Mouse (Mus musculus) Patski (cell line): ENCODE data around the gene Hist1h2bc. TPM values are rescaled to one million over a fixed set of nuclear protein-coding genes. Genes with fewer than 3 reads are reported as not detected.
"Not testable (repeated sequence)": the region's sequence is repeated elsewhere in the genome, so short reads cannot be mapped to it uniquely, and the experiment has no call there.

Source experiments
- ATAC-seq: fragments of 100-300 bp; one replicate; pipeline ENCODE4 v1.8.0; 2021
- CTCF ChIA-PET: fragments of 350-600 bp; sonication (Branson Sonifier 250); formaldehyde crosslinking; loops from one replicate; lab custom pipeline; 2022; ENCODE audit warnings: inconsistent platforms; lab: Charles Lee
- POLR2A ChIA-PET: fragments of 350-600 bp; sonication (Branson Sonifier 250); formaldehyde crosslinking; loops from one replicate; lab custom pipeline; 2022; ENCODE audit warnings: antibody characterized with exemption, inconsistent platforms; lab: Charles Lee
- DNase-seq: peaks from one replicate; pipeline ENCODE4 v3.0.0-alpha.2; 2011; ENCODE audit warnings: low read depth, low spot score
- H3K27me3 ChIP-seq: fragments of 371-371 bp; one replicate; pipeline ENCODE4 v1.5.1; 2021
- CTCF ChIP-seq: fragments of 100-300 bp; IDR thresholded peaks from one replicate; pipeline ENCODE4 v1.5.1; 2021
- in situ Hi-C: fragments of 300-500 bp; cut with MboI; formaldehyde crosslinking; loops from 3 replicates; pipeline ENCODE4 v1.11.1; 2018; ENCODE audit warnings: low pct_unique_long_range_greater_than_20kb, mixed read lengths
- polyA plus RNA-seq: library from polyadenylated mRNA; unstranded; gene quantifications from one replicate; pipeline ENCODE4 v1.2.3, GENCODE M21; 2021

Gene Hist1h2bc
- polyA plus RNA-seq = 60.2 TPM

- DNase-seq = peak; percentile 98
- in situ Hi-C loops = loop anchor here (5.0 to 10.0 kb wide), 2 partner anchors 49 to 97 kb away; no protein-coding TSS in a partner anchor
These were observed at the start of gene Hist1h2bc, which contains the start of gene Hist1h2ac for GRCm38 (mm10) chr13:23683755-23684281. Gene Hist1h2bc, plus strand, starts transcription at chr13:23684199. Gene Hist1h2ac, minus strand, starts transcription at chr13:23683948.

GRCm38 (mm10) chr13:23659636-23660366, 24.2 kb upstream of the Hist1h2bc start:
- H3K27me3 ChIP-seq = no peaks in the 10 kb centered on the region
- in situ Hi-C loops = no loop called here
- ChIA-PET CTCF (interaction anchor here (1.6 to 2.3 kb wide), 2 partner anchors 14 to 27 kb away, joined by 4 to 8 read pairs; no protein-coding TSS in a partner anchor), POLR2A (interaction anchor here (0.8 kb wide), 1 partner anchor 29 kb away, joined by 3 read pairs; no protein-coding TSS in a partner anchor)
- DNase-seq (no peak), ATAC-seq (peak; percentile 84)
- TF ChIP-seq CTCF = no peak

More at GRCm38 (mm10) chr13:23683755-23684281, at the start of gene Hist1h2bc, which contains the start of gene Hist1h2ac:
- H3K27me3 ChIP-seq = no peaks in the 10 kb centered on the region
- CTCF ChIA-PET = interaction anchor here (1.2 to 2.1 kb wide), 5 partner anchors 13 to 1639 kb away, joined by 3 to 10 read pairs (median 4); no protein-coding TSS in a partner anchor
- peak; percentile 9 for TF ChIP-seq CTCF
- peak; percentile 91 for ATAC-seq
- POLR2A ChIA-PET = interaction anchor here (0.8 to 2.4 kb wide), 7 partner anchors 14 to 107 kb away, joined by 3 to 14 read pairs (median 3); partner anchors contain the start of gene Hist1h4c

GRCm38 (mm10) chr13:23662536-23662935, 21.5 kb upstream of the Hist1h2bc start:
- no peak for DNase-seq
- in situ Hi-C loops = no loop called here
- POLR2A ChIA-PET = no interaction called here

DNA sequence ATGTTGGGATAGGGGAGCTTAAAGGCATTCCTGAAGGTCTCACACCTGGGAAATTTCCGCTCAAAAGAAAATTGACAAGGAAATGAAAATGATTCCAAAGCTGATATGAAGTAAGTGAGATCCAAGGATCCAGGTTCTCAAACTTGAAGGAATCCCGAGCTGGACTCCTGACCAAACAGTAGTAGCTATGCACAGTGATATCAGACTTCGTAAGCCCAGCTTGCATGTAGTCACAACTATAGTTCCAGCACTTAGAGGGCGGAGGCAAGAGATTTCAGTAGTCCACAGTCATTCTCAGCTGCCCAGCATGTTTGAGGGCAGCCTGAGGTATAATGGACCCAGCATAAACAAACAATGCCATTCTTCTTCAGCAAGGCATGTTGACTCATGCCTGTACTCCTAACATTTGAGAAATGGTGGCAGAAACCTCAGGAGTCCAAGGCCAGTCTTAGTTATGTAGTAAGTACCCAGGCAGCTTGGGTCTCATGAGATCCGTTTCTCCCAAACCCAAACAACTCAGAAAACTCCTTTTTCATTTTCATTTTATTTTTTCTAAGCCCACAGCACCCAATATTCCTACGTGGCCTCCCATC, 1.9 kb upstream of the Hist1h2bc start:
- no peak for DNase-seq
- TF ChIP-seq CTCF = no peak
- in situ Hi-C loops = loop anchor here (5.0 to 10.0 kb wide), 2 partner anchors 47 to 95 kb away; no protein-coding TSS in a partner anchor
- CTCF ChIA-PET = interaction anchor here (0.7 to 2.1 kb wide), 2 partner anchors 45 to 49 kb away, joined by 3 to 9 read pairs; no protein-coding TSS in a partner anchor
- POLR2A ChIA-PET = interaction anchor here (0.7 kb wide), 2 partner anchors 20 to 1952 kb away, joined by 5 to 7 read pairs; no protein-coding TSS in a partner anchor
- no peaks in the 10 kb centered on the region for H3K27me3 ChIP-seq
- no peak for ATAC-seq

More at GRCm38 (mm10) chr13:23662536-23662935, 21.5 kb upstream of the Hist1h2bc start:
- H3K27me3 ChIP-seq = no peaks in the 10 kb centered on the region
- TF ChIP-seq CTCF = no peak
- CTCF ChIA-PET = interaction anchor here (1.2 to 2.1 kb wide), 2 partner anchors 18 to 31 kb away, joined by 3 to 5 read pairs; no protein-coding TSS in a partner anchor
- no peak for ATAC-seq

DNA sequence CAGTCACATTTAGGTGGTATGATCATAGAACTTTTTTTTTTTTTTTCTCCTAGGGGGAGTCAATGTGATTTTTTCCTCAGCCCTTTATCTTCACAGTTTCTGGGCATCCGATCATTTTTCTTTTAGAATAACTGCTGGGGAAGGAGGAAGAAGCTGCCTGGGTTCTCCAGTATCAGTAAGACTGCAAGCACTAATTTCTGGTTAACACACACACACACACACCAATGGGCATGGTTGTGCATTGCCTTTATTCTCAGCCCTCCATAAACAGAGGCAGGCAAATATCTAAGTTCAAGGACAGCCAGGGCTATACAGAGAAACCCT, 1.4 kb upstream of the Hist1h2bc start:
- TF ChIP-seq CTCF = no peak
- DNase-seq = no peak
- in situ Hi-C loops = loop anchor here (5.0 to 10.0 kb wide), 2 partner anchors 48 to 95 kb away; no protein-coding TSS in a partner anchor
- ChIA-PET CTCF (interaction anchor here (0.7 to 2.1 kb wide), 2 partner anchors 46 to 50 kb away, joined by 3 to 9 read pairs; no protein-coding TSS in a partner anchor), POLR2A (interaction anchor here (0.7 to 2.4 kb wide), 4 partner anchors 21 to 1953 kb away, joined by 3 to 7 read pairs (median 6); partner anchors contain the start of gene Hist1h1e)
- ATAC-seq = no peak
- no peaks in the 10 kb centered on the region for H3K27me3 ChIP-seq

DNA sequence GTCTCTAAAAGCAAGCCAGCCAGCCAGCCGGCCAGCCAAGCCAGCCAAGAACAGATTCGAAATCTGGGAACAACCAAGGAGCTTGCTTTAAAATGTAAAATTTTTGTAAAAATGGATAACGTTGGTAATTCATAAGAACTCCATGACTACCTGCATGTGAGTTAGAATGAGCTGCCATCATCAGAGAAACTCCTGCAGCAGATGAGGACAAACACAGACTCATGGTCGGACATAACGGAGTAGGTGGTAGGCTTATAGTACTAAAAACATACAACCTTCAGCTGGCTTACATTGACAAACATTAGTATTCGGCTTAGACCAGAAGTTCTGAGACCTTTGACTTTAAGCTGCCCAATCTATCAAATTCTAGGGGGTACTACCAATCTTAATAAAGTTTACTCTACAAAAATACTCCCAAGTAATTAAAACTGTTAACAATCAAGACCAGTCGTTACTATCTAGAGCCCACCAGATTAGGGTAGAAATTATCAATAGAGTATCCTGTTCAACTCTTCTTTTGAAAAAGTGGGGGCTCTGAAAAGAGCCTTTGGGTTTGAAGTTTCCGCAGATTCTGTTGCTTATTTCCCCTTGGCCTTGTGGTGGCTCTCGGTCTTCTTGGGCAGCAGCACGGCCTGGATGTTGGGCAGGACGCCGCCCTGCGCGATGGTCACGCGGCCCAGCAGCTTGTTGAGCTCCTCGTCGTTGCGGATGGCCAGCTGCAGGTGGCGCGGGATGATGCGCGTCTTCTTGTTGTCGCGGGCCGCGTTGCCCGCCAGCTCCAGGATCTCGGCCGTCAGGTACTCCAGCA, 848 bp upstream of the Hist1h2bc start:
- ChIA-PET CTCF (interaction anchor here (1.2 to 2.1 kb wide), 4 partner anchors 17 to 1639 kb away, joined by 3 to 9 read pairs (median 4); no protein-coding TSS in a partner anchor), POLR2A (interaction anchor here (0.7 to 2.4 kb wide), 8 partner anchors 15 to 107 kb away, joined by 3 to 14 read pairs (median 4); partner anchors contain the start of genes Hist1h1e and Hist1h4c)
- DNase-seq, H3K27me3 ChIP-seq: not testable (repeated sequence)
- ATAC-seq = peak; percentile 12
- in situ Hi-C loops = loop anchor here (5.0 to 10.0 kb wide), 2 partner anchors 48 to 96 kb away; no protein-coding TSS in a partner anchor

DNA sequence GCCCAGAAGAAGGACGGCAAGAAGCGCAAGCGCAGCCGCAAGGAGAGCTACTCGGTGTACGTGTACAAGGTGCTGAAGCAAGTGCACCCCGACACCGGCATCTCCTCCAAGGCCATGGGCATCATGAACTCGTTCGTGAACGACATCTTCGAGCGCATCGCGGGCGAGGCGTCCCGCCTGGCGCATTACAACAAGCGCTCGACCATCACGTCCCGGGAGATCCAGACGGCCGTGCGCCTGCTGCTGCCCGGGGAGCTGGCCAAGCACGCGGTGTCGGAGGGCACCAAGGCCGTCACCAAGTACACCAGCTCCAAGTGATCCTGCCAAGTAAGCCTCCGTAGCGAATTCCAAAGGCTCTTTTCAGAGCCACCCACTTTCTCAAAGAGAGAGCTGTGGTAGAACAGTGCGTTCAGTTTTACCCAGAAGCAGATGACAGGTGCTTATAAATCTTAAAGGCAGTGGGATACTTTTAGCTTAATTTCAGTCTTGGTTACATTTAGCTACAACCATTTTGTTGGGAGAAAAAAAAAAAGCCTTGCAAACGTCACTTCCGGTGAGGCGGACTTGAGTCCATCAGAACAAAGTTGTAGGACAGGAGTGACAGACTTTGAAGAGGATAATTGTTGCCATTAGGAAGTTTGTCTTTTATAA, 421 bp downstream of the Hist1h2bc start:
- not testable (repeated sequence) for DNase-seq, H3K27me3 ChIP-seq
- ATAC-seq = peak; percentile 26
- in situ Hi-C loops = loop anchor here (5.0 to 10.0 kb wide), 2 partner anchors 50 to 97 kb away; no protein-coding TSS in a partner anchor
- POLR2A ChIA-PET = interaction anchor here (0.6 to 2.4 kb wide), 10 partner anchors 13 to 135 kb away, joined by 3 to 14 read pairs (median 4); partner anchors contain the start of genes Hist1h1e and Hist1h4c
- CTCF ChIA-PET = interaction anchor here (1.2 to 2.3 kb wide), 6 partner anchors 12 to 1640 kb away, joined by 3 to 10 read pairs (median 5); no protein-coding TSS in a partner anchor

GRCm38 (mm10) chr13:23685121-23685861, 1.3 kb downstream of the Hist1h2bc start:
- no peak for DNase-seq
- H3K27me3 ChIP-seq = no peaks in the 10 kb centered on the region
- TF ChIP-seq CTCF = no peak
- ChIA-PET CTCF (interaction anchor here (1.0 to 2.3 kb wide), 3 partner anchors 12 to 55 kb away, joined by 3 to 10 read pairs (median 6); no protein-coding TSS in a partner anchor), POLR2A (interaction anchor here (0.6 to 2.4 kb wide), 6 partner anchors 9 to 136 kb away, joined by 3 to 14 read pairs (median 6); partner anchors contain the start of genes Hist1h1e and Hist1h4c)
- in situ Hi-C loops = loop anchor here (10.0 kb wide), 1 partner anchor 50 kb away; no protein-coding TSS in a partner anchor
- ATAC-seq = no peak
